Mouse (Mus musculus): Measurements from ENCODE around the gene Dpm1. TPM values are rescaled to one million over a fixed set of nuclear protein-coding genes. Genes with fewer than 3 reads are reported as not detected.

The Dpm1 gene
- total RNA-seq, 4 experiments from 2014 or later = 63.2 to 95.5 (median 78.2) TPM

GRCm38 (mm10) chr2:168229116-168230025, 1.0 kb downstream of the Dpm1 start:
- peak; percentile 30 for DNase-seq (ENCODE audit: low spot score)

- no peak for DNase-seq (ENCODE audit: low spot score)
Measured at GRCm38 (mm10) chr2:168223326-168223725, 7.1 kb downstream of the Dpm1 start.

GRCm38 (mm10) chr2:168213788-168214397, 16.5 kb downstream of the Dpm1 start:
- no peak for DNase-seq (ENCODE audit: low spot score)

DNA sequence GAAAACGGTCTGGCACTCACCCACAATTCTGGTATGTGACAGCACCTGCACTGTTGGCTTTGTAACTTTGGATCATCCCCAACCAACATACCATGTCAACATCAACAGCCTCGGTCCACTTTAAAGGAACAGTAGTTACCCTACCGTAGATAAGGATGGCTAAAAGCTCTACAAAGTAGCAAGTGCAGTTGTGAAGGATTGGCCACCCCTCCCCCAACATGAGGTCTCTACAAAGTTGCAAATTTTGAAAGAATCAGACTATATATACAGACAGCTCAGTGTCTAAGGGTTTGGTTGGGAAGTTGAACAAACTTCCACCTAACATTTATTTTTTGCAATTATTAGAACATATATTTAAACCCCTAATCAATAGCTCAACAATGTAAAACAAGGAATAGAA, 22.5 kb downstream of the Dpm1 start:
- DNase-seq (ENCODE audit: low spot score) = no peak

DNA sequence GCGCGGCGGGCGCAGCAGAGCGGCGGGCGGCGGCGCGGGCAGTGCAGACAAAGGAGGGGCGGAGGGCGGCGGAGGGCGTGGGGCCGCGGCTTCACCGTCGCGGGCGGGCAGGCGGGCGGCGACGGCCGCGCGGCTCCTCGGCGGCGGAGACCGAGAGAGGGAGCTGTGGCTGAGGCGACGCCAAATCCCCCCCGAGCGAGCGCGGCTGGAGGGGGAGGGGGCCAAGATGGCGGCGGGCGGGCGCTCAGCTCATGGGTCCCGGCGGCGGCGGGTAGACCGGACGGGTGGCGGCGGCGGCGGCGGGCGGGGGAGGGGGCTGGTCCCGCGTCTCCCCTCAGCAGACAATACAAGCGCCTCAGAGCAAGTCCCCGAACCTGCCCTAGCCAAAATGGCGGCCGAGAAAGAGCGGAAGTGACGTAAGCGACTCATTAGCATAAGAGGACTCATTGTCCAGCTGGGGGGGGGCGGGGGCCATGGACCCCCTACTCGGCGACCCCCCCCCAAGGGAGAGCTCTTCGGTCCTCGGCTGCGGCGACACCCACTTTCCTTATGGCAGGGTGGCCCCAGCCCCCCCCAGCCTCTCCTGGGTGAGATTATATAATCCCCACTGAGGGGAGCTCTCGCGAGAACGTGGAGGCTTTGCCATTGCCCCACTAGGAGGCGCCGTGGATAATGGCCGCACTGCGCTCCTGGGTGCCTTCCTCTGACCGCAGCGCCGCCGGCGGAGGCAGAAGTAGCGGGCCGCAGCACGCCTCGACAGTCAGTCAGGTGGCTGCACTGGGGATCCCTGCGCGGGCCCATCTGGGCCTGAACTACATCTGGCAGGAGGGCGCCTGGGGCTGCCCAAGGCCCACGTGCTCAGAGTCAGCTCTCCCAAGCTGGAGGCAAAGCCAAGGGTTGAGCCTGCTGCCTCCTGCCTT, 23.4 kb downstream of the Dpm1 start, which contains the start of gene Adnp:
TSS of gene Adnp (minus strand) at position 388 of the 920 bp plus-strand sequence.
- DNase-seq (ENCODE audit: low spot score) = peak; percentile 92

- no peak for DNase-seq (ENCODE audit: low spot score)
Measured at GRCm38 (mm10) chr2:168205681-168206631, 24.4 kb downstream of the Dpm1 start.

GRCm38 (mm10) chr2:168205265-168205664, 25.1 kb downstream of the Dpm1 start:
- DNase-seq (ENCODE audit: low spot score) = peak; percentile 78

DNA sequence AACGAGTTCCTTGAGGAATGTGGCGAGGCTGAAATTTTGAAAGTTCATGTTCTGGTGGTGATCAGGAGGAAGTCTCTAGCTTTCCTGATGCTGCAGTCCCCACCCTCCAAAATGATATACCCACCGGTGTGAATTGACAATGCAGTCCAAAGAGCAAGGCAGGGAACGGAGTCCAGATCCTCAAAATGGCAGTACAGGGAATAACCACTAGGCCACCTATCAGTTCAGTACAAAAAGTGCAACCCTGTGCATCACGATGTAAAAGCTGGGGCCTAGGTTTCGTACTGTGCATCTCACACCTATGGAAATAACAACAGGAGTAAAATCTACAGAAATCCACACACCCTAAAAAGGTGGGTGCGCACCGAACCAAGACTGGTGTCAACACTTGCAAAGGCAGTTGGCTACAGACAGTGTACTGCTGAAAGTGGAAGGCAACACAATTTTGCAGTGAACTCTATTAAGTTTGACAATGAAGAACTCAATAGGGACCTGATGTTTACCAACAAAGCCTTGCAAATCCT, 25.9 kb downstream of the Dpm1 start:
- no peak for DNase-seq (ENCODE audit: low spot score)

- no peak for DNase-seq (ENCODE audit: low spot score)
Measured at GRCm38 (mm10) chr2:168200014-168200691, 30.2 kb downstream of the Dpm1 start.

DNA sequence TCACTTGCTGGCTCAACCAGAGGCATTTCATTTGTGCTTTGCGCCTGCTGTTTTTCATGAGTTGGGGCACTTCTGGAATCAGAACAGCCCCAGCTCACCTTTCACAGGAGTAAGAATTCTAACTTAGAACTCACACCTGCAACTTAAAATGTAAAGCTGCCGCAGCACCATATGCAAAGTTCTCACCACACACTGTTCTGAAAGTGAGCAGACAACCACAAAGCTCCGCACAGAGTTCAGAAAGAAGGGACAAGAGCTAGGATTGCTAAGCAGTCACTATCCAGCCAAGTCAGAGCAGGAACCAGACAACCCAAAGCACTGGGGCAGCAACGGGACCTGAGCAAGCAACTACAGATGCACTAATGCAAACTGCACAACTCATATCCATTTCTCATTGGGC, 30.9 kb downstream of the Dpm1 start:
- DNase-seq (ENCODE audit: low spot score) = no peak

DNA sequence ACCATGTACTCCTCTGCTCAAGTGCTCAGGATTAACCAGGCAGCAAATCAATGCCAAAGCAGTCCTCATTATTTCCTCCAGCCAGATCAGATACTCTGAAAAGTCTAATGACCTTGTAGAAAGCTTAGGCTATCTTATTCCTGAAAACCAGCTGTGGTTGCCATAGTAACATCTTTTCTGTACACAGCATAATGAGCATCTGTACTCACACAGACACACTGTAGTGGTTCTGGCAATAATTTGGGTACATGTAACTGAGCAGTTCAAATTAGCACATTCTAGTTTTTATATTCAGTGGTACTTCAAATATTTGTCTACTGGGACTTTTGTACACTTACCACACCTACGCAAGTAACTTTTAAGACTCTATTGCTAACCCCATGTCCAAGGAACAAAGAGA, 32.0 kb downstream of the Dpm1 start:
- DNase-seq (ENCODE audit: low spot score) = no peak

GRCm38 (mm10) chr2:168195721-168196120, 34.7 kb downstream of the Dpm1 start:
- no peak for DNase-seq (ENCODE audit: low spot score)

- no peak for DNase-seq (ENCODE audit: low spot score)
Measured at GRCm38 (mm10) chr2:168193685-168194084, 36.7 kb downstream of the Dpm1 start.

- DNase-seq (ENCODE audit: low spot score) = no peak
Measured at GRCm38 (mm10) chr2:168191856-168192255, 38.5 kb downstream of the Dpm1 start.

DNA sequence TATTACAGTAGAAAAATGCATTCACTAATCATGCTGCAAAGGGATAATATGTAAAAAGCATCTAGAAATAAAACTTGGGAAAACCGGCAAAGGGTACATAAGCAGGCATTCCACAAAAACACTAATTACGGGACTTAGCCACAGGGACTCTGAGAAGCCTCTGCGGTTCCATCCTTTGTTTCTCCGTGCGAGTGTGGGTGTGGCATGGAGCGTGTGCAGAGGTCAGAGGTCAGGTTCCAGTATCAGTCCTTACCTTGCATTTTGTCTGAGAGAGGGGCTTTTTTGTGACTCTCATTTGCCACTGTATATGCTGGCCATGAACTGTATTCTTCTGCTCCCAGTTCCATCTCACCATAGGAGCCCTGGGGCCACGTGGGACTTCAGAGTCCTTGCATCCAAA, 54.4 kb downstream of the Dpm1 start:
- DNase-seq (ENCODE audit: low spot score) = no peak

GRCm38 (mm10) chr2:168170167-168170685, 60.2 kb downstream of the Dpm1 start:
- DNase-seq (ENCODE audit: low spot score) = peak; percentile 70

GRCm38 (mm10) chr2:168169800-168170113, 60.6 kb downstream of the Dpm1 start:
- DNase-seq (ENCODE audit: low spot score) = no peak

DNA sequence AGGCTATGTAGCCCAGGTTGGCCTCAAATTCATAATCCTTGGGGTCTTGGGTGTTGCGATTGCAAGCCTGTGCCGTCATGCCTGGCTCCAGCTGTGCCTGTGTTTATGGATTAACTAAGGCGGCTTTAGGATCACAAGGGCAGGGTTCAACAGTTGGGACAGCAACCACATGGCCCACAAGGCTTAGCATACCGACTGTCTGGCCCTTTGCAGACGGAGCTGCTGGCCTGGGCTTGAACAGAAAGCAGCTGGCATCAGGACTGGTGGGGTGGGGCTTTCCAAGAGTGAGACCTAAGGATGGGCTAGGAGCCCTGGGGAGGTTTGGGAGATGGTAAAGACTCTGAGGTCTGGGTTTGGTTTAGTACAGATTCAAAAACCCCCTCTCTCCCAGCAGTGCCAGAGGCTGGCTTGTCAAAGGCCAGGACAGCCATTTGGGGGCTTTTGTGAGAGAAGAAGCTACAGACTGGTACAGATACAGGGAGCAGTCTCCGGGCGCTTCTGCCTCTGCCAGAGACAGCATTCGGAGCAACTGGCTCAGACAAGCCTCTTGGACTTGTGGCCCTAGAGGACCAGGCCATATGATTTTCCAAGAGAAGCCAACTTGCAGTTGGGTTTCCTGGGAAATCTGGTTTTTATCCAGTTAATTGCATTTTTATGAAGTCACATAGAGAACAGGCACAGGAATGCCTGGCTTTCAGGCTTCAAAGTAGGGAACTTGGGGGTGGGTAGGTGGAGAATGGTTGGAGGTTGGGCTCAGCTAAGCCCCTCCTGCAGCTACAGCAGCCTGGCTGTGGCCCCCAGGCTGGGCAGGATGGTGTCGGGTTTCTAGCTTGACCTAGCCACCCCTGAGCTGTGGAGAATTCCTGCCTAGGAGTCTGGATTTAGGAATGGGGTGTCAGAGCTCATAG, 61.2 kb downstream of the Dpm1 start:
- DNase-seq (ENCODE audit: low spot score) = no peak

DNA sequence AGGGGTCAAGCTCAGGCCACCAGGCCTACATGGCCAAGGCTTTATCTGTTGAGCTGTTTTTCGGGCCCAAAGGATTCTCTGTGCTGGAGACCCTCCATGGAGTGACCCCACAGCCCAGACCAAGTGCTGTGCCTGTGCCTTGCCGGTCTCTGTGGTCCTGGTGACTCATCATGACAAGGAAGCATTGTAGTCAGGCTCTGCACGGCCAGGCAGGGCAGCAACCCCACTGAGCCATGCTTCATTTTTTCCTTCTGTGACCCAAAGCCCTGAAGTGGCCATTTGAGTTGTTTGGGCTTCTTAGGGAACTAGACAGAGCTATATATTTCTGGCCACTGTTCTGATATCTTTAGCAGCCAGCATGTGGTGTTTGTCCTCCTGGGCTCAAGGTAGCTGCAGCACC, 62.6 kb downstream of the Dpm1 start:
- no peak for DNase-seq (ENCODE audit: low spot score)

Data from heart, adult 8-10 months (tissue).